Mouse (Mus musculus) CH12.LX (cell line): ENCODE data around the gene Ctnna2.

ENCODE experiments used
- CTCF ChIP-seq, 2 experiments: IDR thresholded peaks in 1 of 2; conservative IDR thresholded peaks in 1 of 2; 2 replicates each; pipeline ENCODE4 v1.5.1; 2011 to 2012; ENCODE audit warnings: low read depth in 2 of 2, low read length in 2 of 2, improper control_type of control experiment in 1 of 2, inconsistent platforms in 1 of 2, mild to moderate bottlenecking in 1 of 2, moderate library complexity in 1 of 2
- EP300 ChIP-seq: IDR thresholded peaks from 2 replicates; pipeline ENCODE4 v1.6.1; 2011; ENCODE audit warnings: low read length, improper control_type of control experiment
- PAX5 ChIP-seq: IDR thresholded peaks from 2 replicates; pipeline ENCODE4 v1.6.1; 2012; ENCODE audit warnings: low read length, inconsistent platforms, mixed read lengths
- POLR2A ChIP-seq: IDR thresholded peaks from 2 replicates; pipeline ENCODE4 v1.6.1; 2011; ENCODE audit warnings: low read depth, mild to moderate bottlenecking, improper control_type of control experiment, low read length
- POLR2AphosphoS2 ChIP-seq: IDR thresholded peaks from 2 replicates; pipeline ENCODE4 v1.6.1; 2011; ENCODE audit warnings: low read depth, low read length, improper control_type of control experiment
- RCOR1 ChIP-seq: conservative IDR thresholded peaks from 2 replicates; pipeline ENCODE4 v1.6.1; 2012; ENCODE audit warnings: low read depth, mild to moderate bottlenecking, inconsistent platforms, low read length, improper control_type of control experiment
- SIN3A ChIP-seq: IDR thresholded peaks from 2 replicates; pipeline ENCODE4 v1.6.1; 2012; ENCODE audit warnings: low read length, improper control_type of control experiment, inconsistent platforms
- SMC3 ChIP-seq: IDR thresholded peaks from 2 replicates; pipeline ENCODE4 v1.6.1; 2011; ENCODE audit warnings: low read depth, low read length, improper control_type of control experiment
- TCF12 ChIP-seq: IDR thresholded peaks from 2 replicates; pipeline ENCODE4 v1.6.1; 2014; ENCODE audit warnings: low read depth, mild to moderate bottlenecking, inconsistent platforms, low read length, improper control_type of control experiment
- UBTF ChIP-seq: IDR thresholded peaks from 2 replicates; pipeline ENCODE4 v1.6.1; 2012; ENCODE audit warnings: low read depth, mild to moderate bottlenecking, inconsistent platforms, low read length, improper control_type of control experiment, moderate library complexity
- ZNF384 ChIP-seq: IDR thresholded peaks from 2 replicates; pipeline ENCODE4 v1.6.1; 2012; ENCODE audit warnings: low read depth, low read length, improper control_type of control experiment, inconsistent platforms

- TF ChIP-seq TCF12 (no peak), CTCF (conservative IDR thresholded peaks at IDR 0.05 in 1 of 2, IDR thresholded peaks at IDR 0.05 in 1 of 2; ENCODE audit: low read depth in 2 of 2, low read length in 2 of 2) (no peak), EP300 (no peak), UBTF (no peak), SMC3 (no peak), RCOR1 (no peak), POLR2A (no peak), PAX5 (no peak), SIN3A (no peak), ZNF384 (no peak), POLR2AphosphoS2 (no peak)
These were observed 380.3 kb downstream of the Ctnna2 start for GRCm38 (mm10) chr6:77599244-77599643.
